9 mouse cellular contexts compared by ENCODE assay signal in the genomic region with DNA sequence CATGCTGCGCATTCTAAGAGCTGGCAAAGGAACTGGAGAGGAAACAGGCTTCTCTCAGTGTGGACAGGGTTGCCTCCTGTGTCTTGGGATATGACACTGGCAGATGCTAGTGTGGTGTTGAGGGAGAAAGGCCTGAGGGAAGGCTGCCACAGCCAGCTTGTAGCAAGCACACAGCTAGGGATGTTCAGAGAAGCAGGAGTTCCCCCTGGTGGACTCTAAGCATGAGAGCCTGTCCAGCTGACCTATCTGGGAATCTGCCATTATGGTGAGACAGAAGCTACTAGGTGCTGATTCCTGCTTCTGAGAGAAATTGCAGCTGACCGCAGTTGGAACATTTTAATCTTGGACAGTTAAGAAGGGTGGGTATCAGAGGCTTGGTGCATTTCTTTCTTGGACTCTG. TPM values are rescaled to one million over a fixed set of nuclear protein-coding genes. Genes with fewer than 3 reads are reported as not detected.
DNase-seq lines count a peak whose midpoint lies in the region; ATAC-seq and TF ChIP-seq lines count a peak whose summit lies in the region.
"Had no signal": no experiment of that assay in that cellular context is flagged by ENCODE, and none has a peak within 500 bp of the region (broad histone marks: within the 10 kb centered on the region; RNA-seq: fewer than 3 reads in every experiment).

No protein-coding gene starts in this region.

- peak; percentile 16; the same call in 1 of the 2 replicates for TF ChIP-seq CTCF in lung, adult 2 months (IDR thresholded peaks at IDR 0.05; ENCODE audit: insufficient read depth, low read length)
- TF ChIP-seq CTCF in heart, postnatal 0 days (IDR thresholded peaks at IDR 0.05; ENCODE audit: low read depth): peak; percentile 65

- DNase-seq in adrenal gland, postnatal 10 days: peak; percentile 31
- DNase-seq in adrenal gland, adult 8-10 months: no peak
- no peak for DNase-seq in lung, adult 2 months
- DNase-seq in lung, postnatal 36 days: no peak
- peak; percentile 54 for DNase-seq in heart, postnatal 0 days (ENCODE audit: low spot score)
- DNase-seq in retina, postnatal 7 days (ENCODE audit: low read depth, low spot score): peak; percentile 41
- no peak for DNase-seq in urinary bladder, postnatal 36 days (ENCODE audit: low spot score in 2 of 2)
- no peak for DNase-seq in adrenal gland, postnatal 4 days (ENCODE audit: low spot score in 2 of 2)

- no peaks in the 10 kb centered on the region for H3K27me3 ChIP-seq in heart, postnatal 0 days (ENCODE audit: control insufficient read depth, insufficient read depth, low read length)

- 81% methylated on average over 2 of the region's 2 CpGs for WGBS in lung, adult 2 months
- 72% methylated on average over 2 of the region's 2 CpGs for WGBS in heart, postnatal 0 days

- TF ChIP-seq POLR2A in lung, adult 2 months (IDR thresholded peaks at IDR 0.05; ENCODE audit: borderline replicate concordance, extremely low read depth, low read depth, low read length): no peak

- H3K4me2 ChIP-seq in heart, postnatal 0 days (ENCODE audit: low read depth, low read length): no peak overlapping the region

- H3K9ac ChIP-seq in heart, postnatal 0 days (replicated peaks; ENCODE audit: low read depth, low read length): no peak overlapping the region

- no peak overlapping the region for H3K4me3 ChIP-seq in lung, adult 2 months (replicated peaks; ENCODE audit: extremely low read depth, low read depth, low read length)
- no peak overlapping the region for H3K4me3 ChIP-seq in heart, postnatal 0 days (ENCODE audit: low read depth, low read length)

- H3K4me1 ChIP-seq in lung, adult 2 months (ENCODE audit: control insufficient read depth, insufficient read depth, low read length): peaks cover 3% of the 10 kb centered on the region; the same call in 1 of the 2 replicates
- peaks cover 19% of the 10 kb centered on the region for H3K4me1 ChIP-seq in heart, postnatal 0 days (ENCODE audit: control insufficient read depth, insufficient read depth)

- H3K9me3 ChIP-seq in heart, postnatal 0 days (replicated peaks; ENCODE audit: control insufficient read depth, low read length): no peaks in the 10 kb centered on the region

- peaks cover 60% of the 10 kb centered on the region for H3K36me3 ChIP-seq in heart, postnatal 0 days (replicated peaks; ENCODE audit: control insufficient read depth, insufficient read depth, low read length)

- no peak overlapping the region; the same call in 1 of the 2 replicates for H3K27ac ChIP-seq in heart, postnatal 0 days (ENCODE audit: low read depth)

- TF ChIP-seq EP300 in heart, postnatal 0 days (IDR thresholded peaks at IDR 0.05; ENCODE audit: low read depth): no peak

- ATAC-seq in heart, postnatal 0 days (ENCODE audit: insufficient read depth, low read depth): peak; percentile 58; the same call in 1 of the 2 replicates

RNA-seq across cellular contexts. Expression of a gene that starts 19.1 kb away (rescaled TPM):
- under 1 TPM in 1 of 2 experiments, not detected in 1; 0.18 TPM for total RNA-seq in adrenal gland, postnatal 10 days (2021)
- under 1 TPM in 2 of 4 experiments, not detected in 2; 0.30 to 0.55 TPM for total RNA-seq in adrenal gland, adult 8-10 months (2022)
- not detected in 2 replicates for polyA plus RNA-seq in lung, adult 2 months (2012; rRNA removed)
- not detected in 2 replicates for total RNA-seq in heart, postnatal 0 days (2014; rRNA removed; ENCODE audit: low replicate concordance)
- 0.12 and 0.25 TPM in 2 replicates for polyA plus RNA-seq in heart, postnatal 0 days (2015; fragmentation: Nextera tagmentation; extraction: Ambion mirVana)
- under 1 TPM; 0.11 to 0.36 TPM for total RNA-seq in adrenal gland, postnatal 4 days (2021)
- polyA plus RNA-seq: limb, embryonic 11.5 days had no signal

Comparison
In these comparisons a context has a peak if more than half of its experiments do, and no peak if none do; other contexts are left out.
1. DNase-seq: peak in adrenal gland, postnatal 10 days (single experiment), heart, postnatal 0 days (single experiment) and retina, postnatal 7 days (single experiment); none in adrenal gland, adult 8-10 months (single experiment), lung, adult 2 months (single experiment), lung, postnatal 36 days (single experiment), urinary bladder, postnatal 36 days (0 of 2) and adrenal gland, postnatal 4 days (0 of 2).